Mouse (Mus musculus): Measurements from ENCODE around the gene Ptbp2.
A peak's percentile ranks its signal among the peaks of the same experiment; 100 is the strongest.

Ptbp2 gene

DNA sequence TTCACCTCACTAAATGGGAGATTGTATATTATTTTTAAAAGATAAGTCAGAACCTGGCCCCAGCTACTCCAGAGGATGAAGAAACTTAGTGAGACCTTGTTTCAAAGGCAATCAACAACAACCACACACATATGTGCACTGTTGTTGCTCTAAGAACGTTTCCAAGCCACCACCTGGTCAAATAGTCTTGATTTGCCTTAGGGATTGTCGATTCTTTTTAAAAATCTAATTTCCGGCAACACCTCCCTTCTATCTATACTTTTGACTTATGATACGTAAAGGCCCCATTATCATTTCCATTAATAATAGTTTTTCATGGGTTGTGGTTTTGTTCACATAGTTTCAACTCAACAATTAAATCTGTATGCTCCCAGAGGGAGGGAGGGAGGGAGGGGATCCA is at the start of gene Ptbp2:
Gene Ptbp2 (minus strand): TSS at position 101 of the 400 bp plus-strand sequence.
- ATAC-seq (ENCODE audit: low TSS enrichment): no peak

DNA sequence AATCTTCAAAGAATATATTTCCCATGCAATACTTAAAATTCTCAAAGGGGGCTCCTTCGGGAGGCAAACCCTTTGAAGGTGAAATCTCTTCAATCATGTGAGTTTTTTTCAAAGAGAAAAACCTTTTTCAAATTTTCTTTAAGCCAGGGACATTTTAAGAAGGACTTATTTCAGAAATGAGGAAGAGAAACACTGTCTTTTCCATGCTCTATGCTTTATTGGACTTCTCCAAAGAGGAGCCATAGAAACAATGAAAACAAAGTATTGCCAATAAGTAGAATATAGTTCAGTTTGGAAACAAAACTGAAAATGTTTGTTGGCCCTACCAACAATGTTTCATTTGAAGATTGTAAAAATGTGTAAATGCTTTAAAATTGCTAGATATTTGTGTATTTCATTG is 30.4 kb upstream of the Ptbp2 start:
- no peak for ATAC-seq (ENCODE audit: low TSS enrichment)

DNA sequence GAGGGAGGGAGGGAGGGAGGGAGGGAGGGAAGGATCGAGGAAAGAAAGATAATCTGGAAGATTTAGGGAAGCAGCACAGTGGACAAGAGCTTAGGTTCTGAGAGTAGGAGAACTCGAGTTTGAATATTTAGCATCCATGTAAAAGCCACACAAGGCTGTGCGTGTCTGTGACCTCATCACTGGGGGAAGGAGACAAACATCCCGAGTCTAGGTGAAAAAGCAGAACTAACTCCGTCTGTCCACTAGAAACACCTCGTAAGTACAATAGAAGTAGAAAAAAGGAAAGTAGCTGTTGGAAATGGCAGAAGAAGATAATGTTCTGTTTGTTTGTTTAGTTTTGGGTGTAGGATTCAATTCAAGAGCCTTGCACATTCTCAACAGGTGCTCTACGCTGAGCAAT is 21.9 kb upstream of the Ptbp2 start:
- ATAC-seq (ENCODE audit: low TSS enrichment): no peak

DNA sequence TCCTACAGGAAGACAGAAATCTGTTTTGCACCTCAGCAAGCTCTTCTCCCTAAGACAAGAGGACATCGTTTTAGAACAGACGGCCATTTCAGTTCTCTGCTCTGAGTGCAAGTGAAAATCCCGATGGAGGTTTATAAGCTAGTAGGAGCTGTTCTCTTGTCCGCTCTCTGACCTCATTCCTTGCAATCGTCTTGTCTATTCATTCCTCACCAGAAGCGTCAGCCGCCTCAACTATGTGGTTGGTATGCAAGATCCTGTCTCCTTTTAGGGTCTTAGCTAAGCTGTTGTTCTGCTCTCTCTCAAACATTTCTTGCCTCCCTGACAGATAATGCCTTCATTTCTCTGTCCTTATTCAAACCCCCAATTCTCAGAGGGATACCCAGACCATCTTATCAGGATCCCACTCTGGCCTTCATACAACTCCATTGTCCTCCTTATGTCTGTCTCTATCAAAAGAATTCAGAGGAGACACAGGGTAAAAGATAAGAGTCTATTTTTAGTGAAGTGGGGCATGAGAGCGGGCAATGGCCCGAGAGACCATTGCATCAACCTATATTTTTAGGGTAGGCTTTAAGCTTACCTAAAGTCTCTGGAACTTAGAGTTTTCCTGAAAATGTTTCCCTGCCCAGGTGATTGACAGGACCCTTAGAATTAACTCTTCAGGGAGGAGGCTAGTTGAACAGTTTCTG is 10.6 kb upstream of the Ptbp2 start:
- no peak for ATAC-seq (ENCODE audit: low TSS enrichment)

DNA sequence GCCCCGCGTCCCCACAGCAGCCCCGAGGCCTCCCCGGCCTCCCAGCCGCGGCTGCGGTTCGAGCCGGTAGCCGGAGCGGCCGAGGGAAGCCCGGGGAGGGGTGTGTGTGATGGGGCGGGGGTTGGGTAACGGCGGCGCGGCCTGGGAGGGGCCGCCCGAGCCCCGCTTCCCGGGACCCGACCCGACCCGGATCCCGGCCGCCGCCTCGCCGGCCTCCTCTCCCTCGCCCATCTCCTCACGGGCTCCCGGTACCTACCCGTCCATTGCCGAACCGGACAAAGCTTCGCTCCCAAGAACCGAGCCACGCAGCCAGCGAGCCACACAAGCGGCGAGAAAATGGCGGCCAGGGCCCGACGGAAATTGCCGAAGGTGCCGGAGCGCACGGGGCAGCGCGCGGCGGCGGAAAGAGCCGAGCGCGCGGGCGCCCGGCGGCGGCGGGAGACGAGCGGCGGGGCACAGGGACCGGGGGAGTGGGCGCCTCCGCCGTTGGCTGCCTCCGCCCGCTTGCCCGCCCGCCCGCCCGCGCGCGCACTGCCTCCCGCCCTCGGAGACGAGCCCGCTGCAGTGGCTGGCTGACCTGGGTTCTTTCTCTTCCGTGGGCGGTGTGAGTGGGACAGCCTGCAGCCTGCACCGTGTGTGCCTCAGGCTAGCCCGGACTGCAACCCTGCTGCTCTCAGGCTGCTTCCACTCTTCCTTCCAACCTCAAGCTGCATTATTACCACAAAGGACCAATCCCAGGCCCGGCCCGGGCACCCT is 1.1 kb downstream of the Ptbp2 start:
- peak; percentile 86 for ATAC-seq (ENCODE audit: low TSS enrichment)

DNA sequence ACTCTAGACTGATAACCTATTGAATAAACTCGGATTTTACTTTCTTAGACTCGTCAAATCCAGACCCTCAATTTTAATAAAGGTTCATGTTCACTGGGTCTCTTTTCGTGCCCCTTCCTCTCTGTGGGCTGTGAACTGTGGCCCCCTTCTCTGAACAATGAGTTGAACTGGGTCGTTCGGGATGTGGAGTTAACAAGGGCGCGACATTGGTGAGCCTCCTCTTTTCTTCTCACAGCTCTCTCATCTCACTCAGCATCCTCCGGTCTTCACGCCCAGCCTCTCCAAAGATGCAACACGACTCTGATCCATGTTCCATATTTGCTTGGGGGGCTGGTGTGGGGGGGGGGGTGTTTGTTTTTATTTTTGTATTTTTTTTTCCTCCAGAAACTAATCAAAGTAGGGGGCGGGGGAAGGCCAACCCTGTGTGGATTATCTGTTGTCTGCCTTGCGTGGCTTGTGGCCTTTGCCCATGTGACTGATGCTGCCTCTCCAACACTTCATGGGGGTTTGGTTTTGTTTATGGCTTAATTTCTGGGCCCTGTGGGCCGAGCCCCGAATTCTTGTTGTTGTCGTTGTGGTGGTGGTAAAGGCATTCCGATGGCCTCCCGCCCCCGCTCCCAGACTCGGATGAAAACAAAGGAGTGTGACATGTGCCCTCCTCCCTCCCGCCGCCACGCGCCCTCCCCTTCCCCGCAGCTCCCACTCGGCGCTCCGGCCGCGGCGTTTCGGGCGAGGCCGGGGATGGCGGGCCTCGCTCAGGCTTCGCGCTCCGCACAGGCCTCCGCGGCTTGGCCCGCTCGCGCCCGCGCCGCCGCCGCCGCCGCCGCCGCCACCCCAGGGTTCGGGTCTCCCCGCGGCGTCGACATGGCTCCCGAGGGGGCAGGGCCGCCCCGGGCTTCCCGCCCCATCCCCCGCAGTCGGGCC is 2.0 kb downstream of the Ptbp2 start:
- ATAC-seq (ENCODE audit: low TSS enrichment): peak; percentile 64

DNA sequence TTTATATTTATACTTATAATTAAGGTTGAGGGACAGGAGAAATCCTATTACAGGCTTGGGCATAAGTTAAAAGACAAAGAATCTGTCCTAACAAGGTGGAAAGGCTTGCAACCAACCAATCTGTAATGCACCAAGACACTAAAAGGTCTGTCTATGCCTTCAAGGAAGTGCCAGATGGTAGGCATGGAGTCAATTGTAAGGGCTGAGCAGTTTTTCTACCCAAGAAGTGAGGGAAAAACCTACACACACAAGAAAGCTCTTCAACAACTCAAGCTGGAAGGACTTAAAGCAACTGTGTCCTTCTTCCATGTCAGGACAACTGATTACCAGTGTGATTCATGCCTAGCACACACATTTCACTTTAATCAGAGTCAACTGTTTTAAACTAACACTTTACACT is 3.4 kb downstream of the Ptbp2 start:
- no peak for ATAC-seq (ENCODE audit: low TSS enrichment)

DNA sequence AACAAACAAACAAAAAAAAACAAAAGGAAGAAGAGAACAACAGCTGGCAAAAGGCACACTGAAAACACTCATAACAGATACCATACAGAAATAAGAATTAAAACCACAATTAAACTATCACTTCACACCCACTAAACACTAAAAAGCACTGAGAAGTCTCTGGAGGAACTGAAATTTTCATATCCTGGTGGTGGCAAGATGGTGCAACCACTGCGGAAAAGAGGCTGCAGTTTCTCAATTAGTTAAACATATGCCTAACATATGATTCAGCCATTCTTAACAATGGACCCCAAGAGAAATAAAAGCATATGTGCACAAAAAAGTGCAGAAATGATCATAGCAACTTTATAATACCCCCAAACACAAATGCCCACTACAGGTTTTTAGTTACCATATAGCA is 5.0 kb downstream of the Ptbp2 start:
- ATAC-seq (ENCODE audit: low TSS enrichment): no peak

DNA sequence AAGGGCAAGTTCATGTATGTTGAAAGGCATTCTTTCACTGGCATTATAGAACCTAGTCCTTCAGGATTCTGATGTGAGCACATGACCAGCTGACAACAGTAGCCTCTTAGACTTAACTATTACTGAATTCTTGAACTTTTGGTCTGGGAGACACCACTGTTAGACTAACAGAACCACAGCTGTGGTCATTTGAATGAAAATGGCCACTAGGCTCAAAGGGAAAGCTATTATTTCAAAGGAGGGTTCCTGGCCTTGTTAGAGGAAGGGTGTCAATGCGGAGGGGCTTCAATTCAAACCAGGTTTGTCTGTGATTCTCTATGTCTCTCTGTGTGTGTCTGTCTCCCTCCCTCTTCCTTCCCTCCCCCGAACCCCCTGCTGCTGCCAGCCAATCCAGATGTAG is 5.8 kb downstream of the Ptbp2 start:
- no peak for ATAC-seq (ENCODE audit: low TSS enrichment)

DNA sequence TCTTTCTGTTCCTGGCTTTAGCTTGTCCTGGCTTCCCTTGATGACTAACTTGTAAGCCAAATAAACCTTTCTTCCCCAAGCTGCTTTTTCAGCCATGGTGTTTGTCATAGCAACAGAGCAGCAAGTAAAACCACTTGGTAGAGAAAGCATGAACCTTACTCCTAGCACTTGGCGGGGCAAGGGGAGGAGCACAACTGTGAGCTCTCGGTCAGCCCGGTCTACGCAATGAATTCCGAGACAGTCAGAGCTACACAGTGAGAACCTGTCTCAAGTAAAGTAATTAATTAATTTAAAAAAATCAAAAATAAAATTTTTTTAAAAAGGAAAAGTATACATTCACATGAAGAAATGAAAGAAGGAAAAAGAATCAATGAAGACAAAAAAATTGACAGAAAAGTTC is 8.1 kb downstream of the Ptbp2 start:
- ATAC-seq (ENCODE audit: low TSS enrichment): no peak

DNA sequence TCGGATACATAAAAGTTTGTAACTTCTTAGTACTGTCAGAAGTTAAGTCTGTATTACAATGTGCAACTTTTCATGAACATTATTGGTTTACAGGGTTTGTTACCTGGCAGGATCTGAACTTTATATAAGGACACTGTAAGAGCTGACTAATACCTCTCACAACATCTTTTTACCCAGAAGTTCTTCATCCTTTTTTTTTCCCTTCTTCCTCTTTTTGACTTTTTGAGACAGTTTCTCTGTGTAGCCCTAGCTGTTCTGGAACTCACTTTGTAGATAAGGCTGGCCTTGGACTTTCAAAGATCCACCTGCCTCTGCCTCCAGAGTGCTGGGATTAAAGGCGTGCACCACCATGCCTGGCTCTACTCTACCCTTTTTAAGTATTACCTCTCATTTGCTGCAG is 11.5 kb downstream of the Ptbp2 start:
- ATAC-seq (ENCODE audit: low TSS enrichment): no peak

DNA sequence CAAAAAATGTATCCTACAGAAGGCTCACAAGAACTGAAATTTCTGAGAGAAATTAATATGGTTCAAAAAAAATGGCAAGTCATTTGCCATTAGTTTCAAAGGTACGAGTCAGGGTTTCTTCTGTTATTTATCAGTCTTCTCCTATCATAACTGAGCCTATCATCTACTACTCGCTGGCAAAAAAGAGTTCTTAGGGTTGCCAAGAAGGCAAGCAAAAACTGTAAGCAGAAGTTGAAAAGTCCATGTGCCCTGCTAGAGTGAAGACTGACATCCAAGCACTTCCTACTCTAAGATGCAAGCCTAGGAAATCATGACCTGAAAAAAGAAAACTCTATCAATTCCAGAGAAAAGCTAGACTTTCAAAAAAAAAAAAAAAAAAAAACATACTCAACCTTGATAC is 20.5 kb downstream of the Ptbp2 start:
- ATAC-seq (ENCODE audit: low TSS enrichment): no peak

DNA sequence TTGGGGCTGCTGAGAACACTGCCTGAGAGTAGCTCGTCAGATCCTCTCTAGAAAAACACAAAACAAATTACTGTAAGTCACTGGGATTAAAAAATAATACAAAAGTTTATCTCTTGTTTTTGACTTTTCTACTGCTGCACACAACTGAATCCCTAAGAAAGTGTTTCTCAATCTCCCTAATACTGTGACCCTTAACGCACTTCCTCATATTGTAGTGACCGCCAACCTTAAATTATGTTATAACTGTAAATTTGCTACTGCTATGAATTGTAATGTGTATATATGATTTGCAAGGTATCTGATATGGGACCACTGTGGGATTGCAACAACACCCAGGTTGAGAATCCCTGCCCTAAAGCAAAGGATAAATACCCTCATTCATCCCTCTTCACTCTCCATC is 22.5 kb downstream of the Ptbp2 start:
- ATAC-seq (ENCODE audit: low TSS enrichment): no peak

DNA sequence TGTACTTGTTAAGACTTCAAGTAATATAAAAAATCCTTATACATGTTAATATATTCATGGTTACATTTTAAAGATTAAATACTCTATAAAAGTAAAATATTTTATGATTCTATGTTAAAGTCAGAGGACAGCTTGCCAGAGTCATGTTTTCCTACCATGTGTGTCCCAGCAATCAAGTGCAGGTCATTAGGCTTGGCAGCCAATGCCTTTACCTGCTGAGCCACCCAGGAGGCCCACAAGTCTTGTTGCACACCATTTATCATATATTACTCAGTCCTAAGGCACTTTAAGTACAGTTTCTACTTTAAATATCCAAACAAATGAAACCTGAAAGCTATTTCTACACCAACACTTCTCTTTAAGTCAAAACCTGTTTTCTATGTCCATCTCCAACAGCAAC is 30.5 kb downstream of the Ptbp2 start:
- ATAC-seq (ENCODE audit: low TSS enrichment): no peak

DNA sequence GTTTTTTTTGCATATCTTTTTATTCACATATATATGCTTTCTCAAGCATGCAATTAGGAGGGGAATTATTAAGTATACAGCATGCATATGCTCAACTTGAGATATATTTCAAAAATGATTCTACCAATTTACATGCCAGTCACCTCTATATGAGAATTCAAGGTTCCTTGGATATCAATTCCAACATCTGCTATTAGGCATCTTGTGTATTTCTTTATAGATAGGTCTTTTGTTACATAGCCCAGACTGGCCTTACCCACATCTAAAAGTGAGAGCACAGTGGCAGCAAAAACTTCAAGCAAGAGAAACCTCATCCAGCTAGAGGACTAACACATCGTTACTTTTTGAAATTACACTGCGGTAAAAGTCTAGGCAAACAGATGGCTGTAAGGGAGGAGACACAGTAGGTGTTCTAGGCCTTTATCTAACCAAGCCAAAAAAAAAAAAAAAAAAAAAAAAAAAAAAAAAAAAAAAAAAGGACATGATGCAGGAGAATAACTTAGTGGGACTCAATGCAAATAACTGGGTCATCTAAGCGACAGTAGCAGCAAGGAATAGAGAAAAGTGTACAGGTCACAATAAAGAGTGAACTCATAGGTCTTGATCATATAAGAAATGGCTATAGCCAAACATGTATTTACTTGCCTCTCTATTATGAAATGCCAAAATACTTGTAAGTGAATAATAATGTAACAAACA is 34.6 kb downstream of the Ptbp2 start:
- no peak for ATAC-seq (ENCODE audit: low TSS enrichment)

DNA sequence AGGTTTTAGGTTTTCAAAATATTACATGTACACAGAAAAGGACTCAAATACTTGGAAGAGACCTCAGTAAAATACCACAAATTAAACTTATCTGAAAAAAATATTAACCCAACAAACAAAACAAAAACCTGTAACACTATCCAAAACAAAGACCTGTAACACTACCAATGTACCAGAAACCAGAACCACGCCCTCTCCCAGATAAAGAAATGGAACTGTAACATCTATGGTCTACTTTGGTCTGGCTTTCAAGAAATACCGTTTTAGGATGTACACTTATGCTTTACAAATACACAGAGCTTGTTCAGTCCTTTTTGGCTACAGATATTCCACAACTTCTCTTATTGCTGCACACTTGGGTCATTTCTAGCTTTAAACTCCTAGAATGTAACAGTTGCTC is 35.1 kb downstream of the Ptbp2 start:
- no peak for ATAC-seq (ENCODE audit: low TSS enrichment)

DNA sequence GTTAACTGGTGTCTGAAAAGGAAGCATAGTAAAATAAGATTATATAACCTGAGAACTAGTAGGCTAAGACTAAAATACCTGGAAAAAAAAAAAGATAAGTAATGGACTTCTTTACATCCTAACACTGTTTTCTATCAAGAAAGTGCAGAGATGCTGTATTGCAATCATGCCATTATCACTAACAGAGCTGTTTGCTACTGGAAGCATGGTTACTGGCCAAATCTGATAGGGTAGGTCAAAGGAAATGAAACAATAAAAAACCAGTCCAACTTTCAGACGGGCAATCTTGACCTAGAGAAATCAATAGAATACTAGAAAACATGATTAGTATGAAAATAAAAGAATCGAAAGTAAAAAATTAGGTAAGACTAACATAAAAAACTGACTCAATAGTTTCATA is 37.6 kb downstream of the Ptbp2 start:
- ATAC-seq (ENCODE audit: low TSS enrichment): no peak

DNA sequence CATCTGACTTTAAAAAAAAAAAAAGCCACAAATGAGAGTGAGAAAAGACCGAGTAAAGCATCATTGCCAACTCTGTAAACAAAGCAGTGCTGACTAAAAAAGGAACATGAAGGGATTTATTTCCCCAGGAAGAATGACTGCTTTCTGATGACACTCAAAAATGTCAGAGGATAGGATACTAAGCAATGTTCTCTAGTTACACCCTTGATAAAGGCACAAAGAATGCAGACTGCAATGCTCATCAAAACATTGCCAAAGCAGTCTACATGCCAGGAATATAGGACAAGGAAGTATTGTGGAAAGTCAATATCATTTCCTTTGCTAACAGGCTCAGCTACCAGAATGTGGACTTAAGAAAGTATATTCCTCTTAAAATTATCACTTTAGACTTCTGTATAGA is 38.5 kb downstream of the Ptbp2 start:
- no peak for ATAC-seq (ENCODE audit: low TSS enrichment)

DNA sequence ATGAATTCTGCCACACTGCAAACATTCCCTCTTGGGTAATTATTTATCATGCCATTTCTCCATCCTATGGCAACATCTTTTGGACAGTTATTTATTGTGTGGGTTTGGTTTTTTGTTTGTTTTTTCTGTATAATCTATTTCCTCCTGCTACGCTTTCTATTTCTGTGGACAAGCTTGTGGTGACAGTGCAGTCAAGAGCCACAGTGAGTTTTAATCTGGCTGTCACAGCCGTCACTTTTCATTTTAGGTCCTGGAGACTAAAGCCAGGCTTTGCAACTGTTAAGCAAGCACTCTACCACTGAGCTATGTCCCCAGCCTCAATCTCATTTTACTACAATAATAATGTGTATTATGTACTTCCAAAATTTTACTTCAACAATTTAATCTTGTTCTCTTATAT is 54.4 kb downstream of the Ptbp2 start:
- no peak for ATAC-seq (ENCODE audit: low TSS enrichment)

DNA sequence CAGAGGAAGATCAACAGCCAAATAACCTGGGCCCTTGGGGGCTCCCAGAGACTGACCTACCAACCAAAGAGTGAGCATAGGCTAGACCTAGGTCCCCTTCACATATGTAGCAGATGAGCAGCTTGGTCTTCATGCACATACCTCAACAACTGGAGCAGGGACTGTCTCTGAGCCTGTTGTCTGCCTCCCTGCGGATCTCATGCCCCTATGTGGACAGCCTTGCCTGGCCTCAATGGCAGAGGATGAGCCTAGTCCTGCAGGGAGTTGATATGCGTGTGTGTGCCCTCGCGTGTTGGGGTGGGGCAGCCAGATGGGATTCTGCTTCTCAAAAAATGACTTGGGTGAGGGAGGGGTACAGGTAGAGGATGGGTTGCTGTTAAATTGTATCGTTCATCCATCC is 72.2 kb downstream of the Ptbp2 start:
- ATAC-seq (ENCODE audit: low TSS enrichment): no peak

DNA sequence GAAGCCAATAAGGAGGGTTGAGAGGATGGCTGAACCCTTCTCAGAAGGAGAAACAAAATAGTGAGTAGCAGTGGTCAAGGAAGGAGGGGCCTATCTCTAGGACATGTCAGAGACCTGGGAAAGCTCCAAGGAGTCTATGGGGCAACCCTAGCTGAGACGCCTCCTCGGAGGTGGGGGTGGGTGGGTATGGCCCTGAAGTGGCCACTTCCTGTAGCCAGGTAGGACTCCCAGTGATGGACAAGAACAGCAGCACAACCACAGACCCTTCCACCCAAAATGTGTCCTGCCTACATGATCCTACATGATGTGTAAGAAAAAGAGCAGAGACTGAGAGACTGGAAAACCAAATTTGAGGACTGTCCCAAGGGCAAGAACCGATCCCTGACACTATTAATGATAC is 72.8 kb downstream of the Ptbp2 start:
- ATAC-seq (ENCODE audit: low TSS enrichment): no peak

DNA sequence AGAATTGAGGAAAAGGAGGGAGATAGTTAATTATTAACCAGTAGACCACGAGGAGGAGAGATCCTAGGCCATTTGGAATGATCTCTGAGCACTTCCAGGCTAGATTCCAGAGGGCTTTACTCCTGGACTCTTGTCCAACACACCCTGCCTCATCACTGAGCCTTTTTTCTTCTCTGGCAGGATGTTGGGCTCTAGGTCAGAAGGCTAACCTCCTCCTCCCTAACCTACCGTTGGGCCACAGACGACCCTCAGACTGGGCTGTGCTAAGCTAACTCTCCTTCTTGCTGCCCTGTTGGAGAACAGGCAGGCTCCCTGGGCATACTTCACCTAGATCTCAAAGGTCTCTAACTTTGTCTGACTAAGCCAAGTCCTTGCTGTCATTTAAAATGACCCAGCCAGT is 82.8 kb downstream of the Ptbp2 start:
- no peak for ATAC-seq (ENCODE audit: low TSS enrichment)

Measured in frontal cortex, adult (tissue).